Mouse (Mus musculus) forebrain, embryonic 13.5 days (tissue): ENCODE measurements around the gene Klf13. TPM values are rescaled to one million over a fixed set of nuclear protein-coding genes. Genes with fewer than 3 reads are reported as not detected.

Source experiments
- ATAC-seq: fragments of 200-750 bp; cut with Nextera tagmentation; 2 replicates; pipeline ENCODE4 v1.8.0; 2017
- H3K27ac ChIP-seq: fragments of 300-500 bp; sonication (generic); 2 replicates; pipeline ENCODE4 v1.5.1; 2015; ENCODE audit warnings: inconsistent platforms, mild to moderate bottlenecking, moderate library complexity
- H3K27me3 ChIP-seq: fragments of 300-500 bp; sonication (generic); 2 replicates; pipeline ENCODE4 v1.6.1; 2015; ENCODE audit warnings: mild to moderate bottlenecking, inconsistent platforms
- H3K36me3 ChIP-seq: fragments of 300-500 bp; sonication (generic); 2 replicates; pipeline ENCODE4 v1.6.1; 2015; ENCODE audit warnings: mild to moderate bottlenecking, inconsistent platforms; ENCODE audit not compliant: poor library complexity, severe bottlenecking
- H3K4me1 ChIP-seq: fragments of 300-500 bp; sonication (generic); 2 replicates; pipeline ENCODE4 v1.6.1; 2015; ENCODE audit warnings: inconsistent platforms
- H3K4me2 ChIP-seq: fragments of 300-500 bp; sonication (generic); 2 replicates; pipeline ENCODE4 v1.6.1; 2015; ENCODE audit warnings: inconsistent platforms, mild to moderate bottlenecking, moderate library complexity
- H3K4me3 ChIP-seq: fragments of 300-500 bp; sonication (generic); 2 replicates; pipeline ENCODE4 v1.5.1; 2015; ENCODE audit warnings: mild to moderate bottlenecking, inconsistent platforms
- H3K9ac ChIP-seq: fragments of 300-500 bp; sonication (generic); 2 replicates; pipeline ENCODE4 v1.6.1; 2015; ENCODE audit warnings: mild to moderate bottlenecking, inconsistent platforms
- H3K9me3 ChIP-seq: fragments of 300-500 bp; sonication (generic); replicated peaks from 2 replicates; pipeline ENCODE4 v1.6.1; 2016; ENCODE audit warnings: inconsistent platforms
- WGBS: fragments of 180-500 bp; shearing (Covaris S2); methylation state at CpG from one replicate; pipeline ENCODE4 v1.1.7; 2015; 5-methylcytosine and 5-hydroxymethylcytosine counted together
- polyA plus RNA-seq: library from polyadenylated mRNA; unstranded; fragments of >200 nt; fragmentation: Nextera tagmentation; extraction: Ambion mirVana; gene quantifications from 2 replicates; pipeline ENCODE4 v1.2.1, GENCODE M21; 2015

The Klf13 gene
- polyA plus RNA-seq, 1 experiment from 2014 or later, result 33.5 TPM

GRCm38 (mm10) chr7:63897655-63898054, 41.1 kb downstream of the Klf13 start:
- ATAC-seq, result no peak
- no peaks in the 10 kb centered on the region for H3K9me3 ChIP-seq
- H3K9ac ChIP-seq, result peak overlapping the region; percentile 68; the same call in 1 of the 2 replicates
- 0 out of 2 replicates have a peak, but pooled peaks cover 4% of the 10 kb centered on the region for H3K27me3 ChIP-seq
- 48% methylated on average over 3 of the region's 3 CpGs for WGBS
- H3K36me3 ChIP-seq, result no peaks in the 10 kb centered on the region
- H3K4me1 ChIP-seq, result peaks cover 69% of the 10 kb centered on the region
- H3K27ac ChIP-seq, result no peak overlapping the region
- H3K4me2 ChIP-seq, result peak overlapping the region; percentile 66
- no peak overlapping the region for H3K4me3 ChIP-seq

DNA sequence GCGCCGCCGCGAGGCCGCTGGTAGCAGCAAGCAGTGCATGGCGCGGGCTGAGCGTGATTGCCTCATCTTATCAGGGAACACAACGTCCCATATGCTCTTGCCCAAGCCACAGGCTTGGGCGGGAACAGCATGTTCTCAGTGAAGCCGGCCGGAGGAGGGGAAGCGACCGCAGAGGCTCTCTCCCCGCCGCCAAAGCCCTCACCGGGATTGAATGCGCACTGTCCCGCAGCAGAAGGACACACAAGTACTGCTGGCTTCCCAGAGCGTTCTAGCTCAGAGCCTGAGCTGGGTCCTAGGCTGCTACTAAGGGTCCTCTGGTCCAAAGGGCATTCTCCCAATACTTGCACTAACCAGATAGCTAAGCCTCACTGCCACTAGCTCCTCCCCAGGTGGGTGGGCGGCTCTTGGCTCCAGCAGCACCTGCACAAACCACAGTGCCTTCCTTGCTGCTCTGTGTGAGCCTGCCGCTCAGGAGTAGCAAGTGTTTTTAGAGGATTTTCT, 41.7 kb downstream of the Klf13 start:
- H3K36me3 ChIP-seq, result no peaks in the 10 kb centered on the region
- 0 out of 2 replicates have a peak, but pooled peaks cover 4% of the 10 kb centered on the region for H3K27me3 ChIP-seq
- H3K4me1 ChIP-seq, result peaks cover 67% of the 10 kb centered on the region
- 2% methylated on average over 22 of the region's 22 CpGs for WGBS
- peak overlapping the region; percentile 69 for H3K27ac ChIP-seq
- peak; percentile 75 for ATAC-seq
- peak overlapping the region; percentile 33 for H3K4me3 ChIP-seq
- H3K9ac ChIP-seq, result peak overlapping the region; percentile 68
- H3K4me2 ChIP-seq, result peak overlapping the region; percentile 66
- no peaks in the 10 kb centered on the region for H3K9me3 ChIP-seq

GRCm38 (mm10) chr7:63896276-63896967, 42.3 kb downstream of the Klf13 start:
- 17% methylated on average over 17 of the region's 17 CpGs for WGBS
- Histone ChIP-seq H3K4me2 (peak overlapping the region; percentile 66), H3K9ac (peak overlapping the region; percentile 68), H3K4me3 (peak overlapping the region; percentile 33), H3K27ac (peak overlapping the region; percentile 69; the same call in 1 of the 2 replicates), H3K36me3 (peaks cover 3% of the 10 kb centered on the region), H3K27me3 (0 out of 2 replicates have a peak, but pooled peaks cover 4% of the 10 kb centered on the region), H3K9me3 (no peaks in the 10 kb centered on the region), H3K4me1 (peaks cover 64% of the 10 kb centered on the region)
- ATAC-seq, result peak; percentile 9; the same call in 1 of the 2 replicates

GRCm38 (mm10) chr7:63895223-63895622, 43.5 kb downstream of the Klf13 start:
- H3K36me3 ChIP-seq, result peaks cover 15% of the 10 kb centered on the region
- 0 out of 2 replicates have a peak, but pooled peaks cover 4% of the 10 kb centered on the region for H3K27me3 ChIP-seq
- H3K4me3 ChIP-seq, result no peak overlapping the region
- no peak overlapping the region for H3K9ac ChIP-seq
- no peaks in the 10 kb centered on the region for H3K9me3 ChIP-seq
- H3K27ac ChIP-seq, result no peak overlapping the region
- no peak overlapping the region for H3K4me2 ChIP-seq
- ATAC-seq, result no peak
- H3K4me1 ChIP-seq, result peaks cover 52% of the 10 kb centered on the region
- 92% methylated on average over 3 of the region's 3 CpGs for WGBS

GRCm38 (mm10) chr7:63894662-63895061, 44.1 kb downstream of the Klf13 start:
- H3K4me1 ChIP-seq, result peaks cover 51% of the 10 kb centered on the region
- WGBS, result 50% methylated on average over 4 of the region's 4 CpGs

DNA sequence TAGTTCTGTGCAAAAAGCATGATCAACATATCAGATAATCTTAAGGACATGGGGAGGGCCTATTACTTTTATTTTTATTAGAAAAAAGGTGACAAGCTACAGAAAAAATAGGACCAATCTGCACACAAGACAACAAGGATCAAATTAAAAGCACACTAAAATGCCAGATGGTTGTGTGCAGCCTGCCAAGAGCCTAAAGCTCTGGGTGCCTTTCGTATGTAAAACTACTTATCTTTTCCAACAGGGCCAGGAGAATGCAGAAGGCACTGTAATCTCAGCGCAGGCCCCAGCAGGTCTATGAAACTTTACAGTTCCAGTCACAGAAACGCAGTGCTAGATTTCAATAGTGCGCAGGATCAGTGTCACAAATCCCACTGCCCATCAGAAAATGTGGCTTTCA, 45.0 kb downstream of the Klf13 start:
- peak; percentile 50; the same call in 1 of the 2 replicates for ATAC-seq
- H3K4me2 ChIP-seq, result no peak overlapping the region; the same call in 1 of the 2 replicates
- H3K36me3 ChIP-seq, result peaks cover 27% of the 10 kb centered on the region
- H3K4me1 ChIP-seq, result peaks cover 58% of the 10 kb centered on the region
- H3K4me3 ChIP-seq, result no peak overlapping the region
- WGBS, result 44% methylated on average over 4 of the region's 4 CpGs
- H3K9ac ChIP-seq, result no peak overlapping the region
- H3K27ac ChIP-seq, result peak overlapping the region; percentile 76
- no peaks in the 10 kb centered on the region for H3K9me3 ChIP-seq
- 0 out of 2 replicates have a peak, but pooled peaks cover 4% of the 10 kb centered on the region for H3K27me3 ChIP-seq

More at GRCm38 (mm10) chr7:63894662-63895061, 44.1 kb downstream of the Klf13 start:
- Histone ChIP-seq H3K9me3 (no peaks in the 10 kb centered on the region), H3K36me3 (peaks cover 21% of the 10 kb centered on the region), H3K9ac (no peak overlapping the region), H3K27ac (no peak overlapping the region), H3K4me2 (no peak overlapping the region), H3K27me3 (0 out of 2 replicates have a peak, but pooled peaks cover 4% of the 10 kb centered on the region), H3K4me3 (no peak overlapping the region)
- no peak for ATAC-seq

DNA sequence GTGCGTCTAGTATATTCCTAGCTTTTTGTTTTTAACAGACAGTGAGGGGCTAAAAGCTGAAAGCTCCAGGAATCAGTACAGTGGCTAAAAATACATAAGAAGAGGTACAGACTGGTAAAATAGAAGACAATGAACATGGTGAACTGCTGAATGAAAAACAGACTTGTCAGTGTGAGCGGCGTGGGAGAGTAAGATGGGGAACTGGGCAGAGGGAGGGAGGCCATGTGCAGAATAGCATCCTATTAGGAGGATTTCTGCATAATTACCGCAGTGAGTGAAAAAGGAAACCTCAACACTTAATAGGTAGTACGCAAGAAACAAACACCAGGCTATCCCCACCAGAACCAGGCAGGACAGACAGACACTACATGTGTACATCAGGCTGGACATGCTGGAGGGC, 45.5 kb downstream of the Klf13 start:
- no peaks in the 10 kb centered on the region for H3K9me3 ChIP-seq
- H3K4me1 ChIP-seq, result peaks cover 57% of the 10 kb centered on the region
- H3K9ac ChIP-seq, result no peak overlapping the region
- peak; percentile 48 for ATAC-seq
- peaks cover 28% of the 10 kb centered on the region for H3K36me3 ChIP-seq
- H3K4me3 ChIP-seq, result no peak overlapping the region
- H3K27me3 ChIP-seq, result 0 out of 2 replicates have a peak, but pooled peaks cover 3% of the 10 kb centered on the region
- peak overlapping the region; percentile 11; the same call in 1 of the 2 replicates for H3K4me2 ChIP-seq
- H3K27ac ChIP-seq, result peak overlapping the region; percentile 76
- 48% methylated on average over 5 of the region's 5 CpGs for WGBS

DNA sequence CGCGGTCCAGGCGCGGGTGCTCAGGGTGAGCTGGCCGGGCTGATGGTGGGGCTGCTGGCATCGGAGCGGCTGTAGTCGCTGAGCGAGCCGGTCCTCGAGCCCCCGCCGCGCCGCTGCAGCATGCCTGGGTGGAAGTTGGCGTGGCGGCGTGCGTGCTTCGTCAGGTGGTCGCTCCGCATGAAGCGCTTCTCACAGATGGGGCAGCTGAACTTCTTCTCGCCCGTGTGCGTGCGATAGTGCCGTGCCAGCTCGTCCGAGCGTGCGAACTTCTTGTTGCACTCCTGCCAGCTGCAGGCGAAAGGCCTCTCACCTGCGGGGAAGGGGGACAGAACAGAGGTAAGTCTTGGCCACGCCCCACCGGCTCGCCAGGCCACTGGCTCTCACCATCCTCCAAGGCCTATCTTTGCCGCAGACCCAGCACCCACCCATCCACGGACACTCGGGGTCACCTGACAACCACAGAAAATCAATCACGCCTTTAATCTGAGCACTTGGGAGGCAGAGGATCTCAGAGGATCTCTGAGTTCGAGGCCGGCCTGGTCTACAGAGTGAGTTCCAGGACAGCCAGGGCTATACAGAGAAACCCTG, 47.1 kb downstream of the Klf13 start:
- WGBS, result 67% methylated on average over 43 of the region's 43 CpGs
- Histone ChIP-seq H3K9me3 (no peaks in the 10 kb centered on the region), H3K27ac (no peak overlapping the region), H3K9ac (no peak overlapping the region), H3K4me1 (peaks cover 41% of the 10 kb centered on the region), H3K4me2 (no peak overlapping the region), H3K36me3 (peaks cover 35% of the 10 kb centered on the region), H3K27me3 (no peaks in the 10 kb centered on the region), H3K4me3 (no peak overlapping the region)
- no peak for ATAC-seq

- no peak for ATAC-seq
- no peaks in the 10 kb centered on the region for H3K27me3 ChIP-seq
- H3K4me2 ChIP-seq, result no peak overlapping the region
- no peak overlapping the region for H3K4me3 ChIP-seq
- WGBS, result 64% methylated on average over 9 of the region's 9 CpGs
- peaks cover 24% of the 10 kb centered on the region for H3K4me1 ChIP-seq
- no peak overlapping the region for H3K27ac ChIP-seq
- peaks cover 35% of the 10 kb centered on the region for H3K36me3 ChIP-seq
- no peaks in the 10 kb centered on the region for H3K9me3 ChIP-seq
- H3K9ac ChIP-seq, result no peak overlapping the region
These were observed 49.4 kb downstream of the Klf13 start for GRCm38 (mm10) chr7:63889116-63889975.

- Histone ChIP-seq H3K27ac (no peak overlapping the region), H3K36me3 (peaks cover 35% of the 10 kb centered on the region), H3K4me3 (no peak overlapping the region), H3K4me1 (peaks cover 19% of the 10 kb centered on the region), H3K9ac (no peak overlapping the region), H3K27me3 (no peaks in the 10 kb centered on the region), H3K4me2 (no peak overlapping the region), H3K9me3 (no peaks in the 10 kb centered on the region)
- ATAC-seq, result no peak
- WGBS, result 80% methylated on average over 6 of the region's 6 CpGs
These were observed 50.0 kb downstream of the Klf13 start for GRCm38 (mm10) chr7:63888674-63889073.

DNA sequence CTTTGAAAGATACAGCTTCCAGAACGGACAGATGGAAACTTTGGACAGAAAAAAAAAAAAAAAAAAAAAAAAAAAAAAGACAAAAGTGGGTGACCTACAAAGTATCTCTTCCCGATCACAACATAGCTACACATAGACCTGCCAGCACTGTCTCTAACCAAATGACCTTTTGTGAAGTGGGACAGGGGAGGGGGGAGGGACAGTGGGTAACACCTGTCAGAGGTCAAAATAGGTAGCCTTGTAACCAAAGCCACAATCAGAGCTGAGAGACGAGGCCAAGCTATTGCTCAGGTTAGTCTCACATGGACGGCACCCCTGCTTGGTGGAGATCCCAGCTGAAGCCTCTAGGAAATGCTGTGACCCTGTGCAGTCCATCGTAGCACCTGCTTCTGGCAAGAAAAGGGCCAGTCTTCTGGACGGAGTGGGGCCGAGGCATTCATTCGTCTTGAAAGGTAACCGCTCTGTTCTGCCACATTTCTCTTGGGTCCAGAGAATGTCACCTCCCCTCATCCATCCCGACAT, 51.1 kb downstream of the Klf13 start:
- no peaks in the 10 kb centered on the region for H3K9me3 ChIP-seq
- 95% methylated on average over 10 of the region's 10 CpGs for WGBS
- ATAC-seq, result no peak

More for the DNA sequence above, 51.1 kb downstream of the Klf13 start:
- no peaks in the 10 kb centered on the region for H3K27me3 ChIP-seq
- peaks cover 35% of the 10 kb centered on the region for H3K36me3 ChIP-seq
- H3K27ac ChIP-seq, result no peak overlapping the region
- no peak overlapping the region for H3K4me2 ChIP-seq
- H3K4me3 ChIP-seq, result no peak overlapping the region
- H3K4me1 ChIP-seq, result 0 out of 2 replicates have a peak, but pooled peaks cover 9% of the 10 kb centered on the region
- H3K9ac ChIP-seq, result no peak overlapping the region
